Mouse (Mus musculus): ENCODE data around the gene Pigr.

The Pigr gene

GRCm38 (mm10) chr1:130829906-130830830, 3.7 kb downstream of the Pigr start:
- DNase-seq (ENCODE audit: low spot score): no peak

GRCm38 (mm10) chr1:130832230-130833149, 6.0 kb downstream of the Pigr start:
- no peak for DNase-seq (ENCODE audit: low spot score)

GRCm38 (mm10) chr1:130835161-130835936, 8.9 kb downstream of the Pigr start:
- DNase-seq (ENCODE audit: low spot score): no peak

GRCm38 (mm10) chr1:130838288-130838687, 11.8 kb downstream of the Pigr start:
- DNase-seq (ENCODE audit: low spot score): peak; percentile 71

- DNase-seq (ENCODE audit: low spot score): no peak
Measured at GRCm38 (mm10) chr1:130840599-130841379, 14.3 kb downstream of the Pigr start.

- no peak for DNase-seq (ENCODE audit: low spot score)
Measured at GRCm38 (mm10) chr1:130841621-130842020, 15.1 kb downstream of the Pigr start.

GRCm38 (mm10) chr1:130844516-130844915, 18.0 kb downstream of the Pigr start:
- no peak for DNase-seq (ENCODE audit: low spot score)

- DNase-seq (ENCODE audit: low spot score): no peak
Measured at GRCm38 (mm10) chr1:130849530-130850214, 23.2 kb downstream of the Pigr start.

- DNase-seq (ENCODE audit: low spot score): peak; percentile 19
Measured at GRCm38 (mm10) chr1:130850405-130850804, 23.9 kb downstream of the Pigr start.

- no peak for DNase-seq (ENCODE audit: low spot score)
Measured at GRCm38 (mm10) chr1:130854819-130855218, 28.3 kb downstream of the Pigr start.

GRCm38 (mm10) chr1:130855723-130856122, 29.2 kb downstream of the Pigr start:
- no peak for DNase-seq (ENCODE audit: low spot score)

- DNase-seq (ENCODE audit: low spot score): no peak
Measured at GRCm38 (mm10) chr1:130857456-130857855, 31.0 kb downstream of the Pigr start.

- DNase-seq (ENCODE audit: low spot score): peak; percentile 54
Measured at GRCm38 (mm10) chr1:130864238-130864637, 37.8 kb downstream of the Pigr start.

GRCm38 (mm10) chr1:130864741-130865140, 38.3 kb downstream of the Pigr start:
- no peak for DNase-seq (ENCODE audit: low spot score)

GRCm38 (mm10) chr1:130865541-130866221, 39.2 kb downstream of the Pigr start, which contains the start of gene Fcmr:
Gene Fcmr (plus strand): TSS chr1:130865669.
- peak; percentile 12 for DNase-seq (ENCODE audit: low spot score)

GRCm38 (mm10) chr1:130872912-130873311, 46.4 kb downstream of the Pigr start:
- no peak for DNase-seq (ENCODE audit: low spot score)

GRCm38 (mm10) chr1:130875139-130875538, 48.7 kb downstream of the Pigr start:
- peak; percentile 53 for DNase-seq (ENCODE audit: low spot score)

- DNase-seq (ENCODE audit: low spot score): no peak
Measured at GRCm38 (mm10) chr1:130875910-130876309, 49.4 kb downstream of the Pigr start.

- peak; percentile 59 for DNase-seq (ENCODE audit: low spot score)
Measured at GRCm38 (mm10) chr1:130876931-130877509, 50.5 kb downstream of the Pigr start.

Data from lung, postnatal 25 days (tissue).